8 mouse cellular contexts compared by ENCODE assay signal in genomic region chr16:38376841-38377249, GRCm38 (mm10). TPM values are rescaled to one million over a fixed set of nuclear protein-coding genes. Genes with fewer than 3 reads are reported as not detected.
DNase-seq lines count a peak whose midpoint lies in the region; ATAC-seq lines count a peak whose summit lies in the region.

No protein-coding gene starts in this region.

- peaks cover 23 to 52% of the 10 kb centered on the region in 2 experiments; a peak in 3 of 4 replicates for H3K4me1 ChIP-seq in heart, embryonic 14.5 days (ENCODE audit: control insufficient read depth in 2 of 2, insufficient read depth in 2 of 2, low read length in 2 of 2)
- peaks cover 15% of the 10 kb centered on the region for H3K4me1 ChIP-seq in limb, embryonic 12.5 days (replicated peaks)

- H3K9ac ChIP-seq in heart, embryonic 14.5 days (ENCODE audit: low read length) = peak overlapping the region; percentile 42
- H3K9ac ChIP-seq in limb, embryonic 12.5 days (replicated peaks) = peak overlapping the region; percentile 44; the same call in 1 of the 2 replicates

- peak; percentile 19 to 24 for DNase-seq in thymus, postnatal 36 days
- DNase-seq in thymus, postnatal 25 days = no peak
- no peak for DNase-seq in gastrocnemius, postnatal 36 days
- DNase-seq in Muller cell, postnatal 12 days (ENCODE audit: inconsistent ontology term) = no peak
- no peak for DNase-seq in frontal cortex, postnatal 14 days (ENCODE audit: low spot score in 2 of 2)

- ATAC-seq in heart, embryonic 14.5 days (ENCODE audit: insufficient number of reproducible peaks, insufficient read depth, low FRiP score, low read depth) = no peak
- ATAC-seq in limb, embryonic 12.5 days (ENCODE audit: insufficient number of reproducible peaks, insufficient read depth, low FRiP score, low TSS enrichment, low read depth) = 0 out of 2 replicates have a peak, but pooled peaks have one; percentile 6
- ATAC-seq in monocyte, adult 5-6 weeks (replicated peaks; ENCODE audit: insufficient number of reproducible peaks, low FRiP score, low TSS enrichment, poor library complexity, severe bottlenecking) = peak; percentile 41; the same call in 1 of the 2 replicates

- intact Hi-C loops in gastrocnemius, postnatal 36 days (cut with DNase I) = no loop called here

- no peaks in the 10 kb centered on the region for H3K9me3 ChIP-seq in heart, embryonic 14.5 days (ENCODE audit: control insufficient read depth, low read length)
- no peaks in the 10 kb centered on the region for H3K9me3 ChIP-seq in limb, embryonic 12.5 days

- H3K4me2 ChIP-seq in heart, embryonic 14.5 days (ENCODE audit: low read length) = peak overlapping the region; percentile 44
- H3K4me2 ChIP-seq in limb, embryonic 12.5 days = peak overlapping the region; percentile 49

- peak overlapping the region; percentile 14 to 26; a peak in 3 of 4 replicates for H3K4me3 ChIP-seq in heart, embryonic 14.5 days (ENCODE audit: control insufficient read depth in 1 of 2, insufficient read depth in 1 of 2, low read depth in 1 of 2, low read length in 2 of 2)
- H3K4me3 ChIP-seq in limb, embryonic 12.5 days (replicated peaks) = peak overlapping the region; percentile 17

- no peaks in the 10 kb centered on the region for H3K27me3 ChIP-seq in heart, embryonic 14.5 days (ENCODE audit: control insufficient read depth, insufficient read depth, low read length)
- no peaks in the 10 kb centered on the region for H3K27me3 ChIP-seq in limb, embryonic 12.5 days

- 46% methylated on average over 8 of the region's 8 CpGs for WGBS in heart, embryonic 14.5 days
- 53% methylated on average over 8 of the region's 8 CpGs for WGBS in limb, embryonic 12.5 days

- H3K36me3 ChIP-seq in heart, embryonic 14.5 days (ENCODE audit: control insufficient read depth, insufficient read depth, low read length) = peaks cover 72% of the 10 kb centered on the region
- H3K36me3 ChIP-seq in limb, embryonic 12.5 days = no peaks in the 10 kb centered on the region

- peak overlapping the region; percentile 8 to 47; a peak in 2 of 4 replicates for H3K27ac ChIP-seq in heart, embryonic 14.5 days (replicated peaks in 1 of 2; ENCODE audit: control insufficient read depth in 1 of 2, insufficient read depth in 1 of 2, low read depth in 2 of 2, low read length in 2 of 2)
- H3K27ac ChIP-seq in limb, embryonic 12.5 days = peak overlapping the region; percentile 62

RNA-seq across cellular contexts. Expression of gene Popdc2, which starts 14.8 kb away (rescaled TPM):
- polyA plus RNA-seq in heart, embryonic 14.5 days (2014; fragmentation: Nextera tagmentation; extraction: Ambion mirVana) = 364 and 390 TPM in 2 replicates
- polyA plus RNA-seq in limb, embryonic 12.5 days (2016; fragmentation: Nextera tagmentation; extraction: Ambion mirVana) = 0.70 and 1.9 TPM in 2 replicates
- not detected in 3 replicates for total RNA-seq in monocyte, adult 5-6 weeks (2017)
- 10 to 100 TPM; 60.2 to 61.4 TPM for total RNA-seq in gastrocnemius, postnatal 36 days (2021)

RNA-seq across cellular contexts. Expression of gene Gm21987, which starts 30.0 kb away (rescaled TPM):
- polyA plus RNA-seq in heart, embryonic 14.5 days (2014; fragmentation: Nextera tagmentation; extraction: Ambion mirVana) = 4.4 and 4.9 TPM in 2 replicates
- polyA plus RNA-seq in limb, embryonic 12.5 days (2016; fragmentation: Nextera tagmentation; extraction: Ambion mirVana) = not detected in 2 replicates
- not detected in 3 replicates for total RNA-seq in monocyte, adult 5-6 weeks (2017)
- not detected for total RNA-seq in gastrocnemius, postnatal 36 days (2021)

RNA-seq across cellular contexts. Expression of gene Cox17, which starts 30.1 kb away (rescaled TPM):
- 337 TPM in 2 replicates for polyA plus RNA-seq in heart, embryonic 14.5 days (2014; fragmentation: Nextera tagmentation; extraction: Ambion mirVana)
- polyA plus RNA-seq in limb, embryonic 12.5 days (2016; fragmentation: Nextera tagmentation; extraction: Ambion mirVana) = 114 and 117 TPM in 2 replicates
- 312 to 519 TPM (median 389 TPM) in 3 replicates for total RNA-seq in monocyte, adult 5-6 weeks (2017)
- total RNA-seq in gastrocnemius, postnatal 36 days (2021) = 100 to 1,000 TPM; 121 to 152 TPM

RNA-seq across cellular contexts. Expression of gene Maats1, which starts 34.9 kb away (rescaled TPM):
- 0.15 TPM in 1 of 2 replicates, not detected in the other for polyA plus RNA-seq in heart, embryonic 14.5 days (2014; fragmentation: Nextera tagmentation; extraction: Ambion mirVana)
- 0.06 and 0.12 TPM in 2 replicates for polyA plus RNA-seq in limb, embryonic 12.5 days (2016; fragmentation: Nextera tagmentation; extraction: Ambion mirVana)
- total RNA-seq in monocyte, adult 5-6 weeks (2017) = 0.21 TPM in 1 of 3 replicates, not detected in the others
- not detected for total RNA-seq in gastrocnemius, postnatal 36 days (2021)

RNA-seq across cellular contexts. Expression of gene Pla1a, which starts 56.1 kb away (rescaled TPM):
- polyA plus RNA-seq in heart, embryonic 14.5 days (2014; fragmentation: Nextera tagmentation; extraction: Ambion mirVana) = 1.3 and 1.8 TPM in 2 replicates
- polyA plus RNA-seq in limb, embryonic 12.5 days (2016; fragmentation: Nextera tagmentation; extraction: Ambion mirVana) = 0.10 and 0.31 TPM in 2 replicates
- total RNA-seq in monocyte, adult 5-6 weeks (2017) = not detected in 3 replicates
- 1 to 10 TPM; 4.2 to 4.7 TPM for total RNA-seq in gastrocnemius, postnatal 36 days (2021)

Comparison
In these comparisons a context has a peak if more than half of its experiments do, and no peak if none do; other contexts are left out.
1. DNase-seq: peak in thymus, postnatal 36 days (2 of 2); none in thymus, postnatal 25 days (single experiment), gastrocnemius, postnatal 36 days (0 of 2), Muller cell, postnatal 12 days (single experiment) and frontal cortex, postnatal 14 days (0 of 2).
2. RNA of gene Popdc2, which starts 14.8 kb away (total RNA-seq): 60.2 to 61.4 TPM in gastrocnemius, postnatal 36 days; not detected in monocyte, adult 5-6 weeks; every median in the first group is over 10 times any median in the second.